Mouse (Mus musculus) gastrocnemius, adult 8-10 months (tissue): ENCODE measurements around the gene Ttll11. TPM values are rescaled to one million over a fixed set of nuclear protein-coding genes. Genes with fewer than 3 reads are reported as not detected.

ENCODE experiments used
- DNase-seq, 2 experiments: peaks; one replicate each; pipeline ENCODE4 v3.0.0; 2022; ENCODE audit warnings: low spot score in 2 of 2
- total RNA-seq, 4 experiments: library from RNA; stranded (reverse); gene quantifications; 2 replicates each; pipeline ENCODE4 v1.2.4; 2022

The Ttll11 gene
- total RNA-seq, 4 experiments from 2014 or later: 2.0 to 3.2 (median 2.5) TPM

- no peak for DNase-seq
These were observed 121.4 kb downstream of the Ttll11 start for GRCm38 (mm10) chr2:35858281-35858680.

GRCm38 (mm10) chr2:35856901-35857300 is 122.8 kb downstream of the Ttll11 start:
- no peak for DNase-seq

DNA sequence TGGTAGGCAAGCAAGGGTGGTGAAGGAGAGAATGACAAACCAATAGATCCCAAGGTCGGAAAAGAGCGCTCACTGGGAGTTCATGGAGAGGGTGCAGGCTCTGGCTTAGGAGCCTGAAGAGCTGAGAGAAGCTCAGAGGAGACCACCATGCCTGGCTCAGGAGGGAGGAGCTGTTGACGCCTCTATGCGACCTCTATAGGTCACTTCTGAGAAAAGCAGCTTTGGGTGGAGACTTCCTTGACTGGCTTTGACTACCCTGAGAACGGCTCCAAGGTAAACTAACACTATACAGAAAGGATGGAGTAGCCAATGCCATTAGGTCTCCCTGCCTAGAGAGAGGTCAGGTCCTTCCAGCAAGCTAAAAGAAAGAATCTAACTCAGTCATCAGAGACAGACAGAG is 124.8 kb downstream of the Ttll11 start:
- DNase-seq: no peak

- DNase-seq: no peak
These were observed 126.7 kb downstream of the Ttll11 start for GRCm38 (mm10) chr2:35852971-35853370.

- DNase-seq: no peak
These were observed 127.6 kb downstream of the Ttll11 start for GRCm38 (mm10) chr2:35852164-35852509.

DNA sequence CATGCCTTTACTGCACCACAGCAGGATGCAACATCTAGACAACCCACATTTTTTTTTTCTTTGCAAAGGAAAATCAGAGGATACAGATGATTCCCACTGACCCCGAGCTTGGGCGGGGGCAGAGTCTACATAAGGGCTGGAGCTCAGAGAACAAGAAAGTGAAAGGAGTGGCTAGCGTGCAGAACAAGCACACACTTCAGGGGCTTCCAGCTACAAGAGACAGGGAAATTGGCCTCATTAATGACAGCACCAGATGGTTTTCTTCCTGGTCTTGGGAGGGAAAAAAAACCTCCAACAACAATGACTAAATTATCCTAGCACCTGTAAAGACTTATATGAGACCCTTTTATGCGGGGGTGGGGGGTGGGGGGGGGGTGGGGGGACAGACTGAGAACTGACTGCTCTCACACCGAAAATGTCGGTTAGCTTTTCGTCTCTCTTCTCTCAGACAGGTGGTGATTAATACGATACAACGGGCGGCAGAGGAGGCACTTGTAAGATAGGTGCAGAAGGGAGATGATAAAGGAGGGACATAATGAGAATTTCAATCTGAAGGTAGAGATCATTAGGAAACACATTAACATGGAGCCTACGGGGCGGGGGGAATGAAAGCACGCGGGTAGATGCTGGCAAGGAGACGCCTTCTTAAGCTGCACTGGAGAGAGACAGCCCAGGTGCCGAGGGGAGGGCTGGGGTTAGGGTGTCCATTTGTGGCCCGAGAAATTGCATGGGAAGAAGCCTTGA is 128.1 kb downstream of the Ttll11 start:
- DNase-seq: no peak

GRCm38 (mm10) chr2:35849632-35850230 is 130.0 kb downstream of the Ttll11 start:
- DNase-seq: no peak

- no peak for DNase-seq
These were observed 133.9 kb downstream of the Ttll11 start for GRCm38 (mm10) chr2:35845611-35846504.

DNA sequence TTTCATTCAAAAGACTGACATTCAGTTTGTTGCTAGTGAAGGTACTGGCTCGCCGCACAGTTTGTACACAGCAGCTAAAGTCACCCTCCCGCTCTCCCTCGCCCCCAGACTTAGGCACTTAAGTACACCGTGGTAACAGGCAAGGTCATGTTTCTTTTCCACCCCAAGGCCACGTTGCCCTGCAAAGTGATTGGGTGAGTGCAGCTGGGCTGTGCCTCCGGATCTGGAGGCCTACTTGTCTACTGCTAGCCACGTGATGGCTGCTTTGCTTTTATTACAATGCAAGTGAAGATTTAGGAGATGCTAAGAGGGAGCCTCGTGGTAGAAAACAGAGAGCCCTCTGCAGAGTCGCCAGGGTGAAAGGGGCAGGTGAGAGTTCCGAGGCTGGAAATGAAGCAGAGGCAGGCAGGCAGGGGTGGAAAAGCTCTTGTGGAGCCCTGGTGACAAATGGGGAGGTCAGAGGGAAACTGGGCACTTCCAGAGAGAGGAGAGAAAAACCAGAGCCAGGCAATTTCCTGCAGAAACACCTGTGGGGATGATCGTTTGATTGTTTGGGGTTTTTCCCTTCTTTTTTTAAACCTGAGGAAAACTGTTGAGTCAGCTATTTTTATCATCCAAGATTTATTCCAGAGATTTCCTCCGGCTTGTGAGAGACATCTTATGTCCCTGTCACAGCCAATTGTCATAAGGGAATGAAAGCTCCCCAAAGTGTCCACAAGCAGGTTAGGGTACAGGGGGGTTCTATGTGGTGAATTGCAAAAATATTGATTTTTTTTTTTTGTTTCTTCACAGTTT is 135.6 kb downstream of the Ttll11 start:
- DNase-seq: no peak

GRCm38 (mm10) chr2:35842780-35843474 is 136.8 kb downstream of the Ttll11 start:
- DNase-seq: no peak

- no peak for DNase-seq
These were observed 137.8 kb downstream of the Ttll11 start for GRCm38 (mm10) chr2:35841841-35842420.

DNA sequence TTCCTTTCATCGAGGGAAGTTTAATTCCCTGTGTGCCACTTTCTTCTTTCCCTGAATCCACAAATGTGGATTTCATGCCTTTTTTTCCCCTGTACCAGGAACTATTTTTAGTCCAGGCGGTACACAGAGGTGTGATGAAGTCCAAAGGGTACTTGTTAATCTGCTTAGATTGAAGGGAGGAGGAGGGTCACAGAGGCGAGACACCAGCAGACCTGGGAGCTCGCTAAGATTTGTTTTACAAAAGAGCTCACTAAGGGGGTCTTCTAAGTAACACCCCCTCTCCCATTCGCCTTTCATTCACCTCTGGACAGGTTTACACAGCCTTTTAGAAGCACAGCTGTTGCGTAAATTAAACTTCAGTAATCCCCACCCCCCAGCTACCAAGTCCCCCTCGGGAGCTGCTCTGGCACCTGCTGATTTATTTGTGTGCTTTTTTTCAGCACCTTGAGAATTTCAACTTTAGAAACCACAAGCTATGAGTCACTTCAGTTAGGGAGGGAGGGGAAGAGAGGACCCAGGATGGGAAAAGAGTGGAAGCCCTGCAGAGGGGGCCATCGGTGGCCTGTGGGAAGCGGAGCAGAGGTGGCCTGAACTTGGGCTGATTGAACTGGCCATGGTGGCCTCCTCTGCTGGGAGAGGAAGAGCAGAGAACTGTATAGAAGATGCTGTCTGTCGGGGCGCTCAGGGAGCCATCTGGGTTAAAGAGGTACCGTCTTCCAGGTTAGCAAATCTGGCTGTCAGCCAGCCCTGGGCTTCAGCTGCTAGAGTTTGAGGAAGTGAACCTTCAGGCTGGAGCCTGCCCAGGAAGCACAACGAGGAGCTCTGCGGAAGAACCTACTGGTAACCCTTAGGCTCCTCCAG is 138.5 kb downstream of the Ttll11 start:
- DNase-seq: no peak

DNA sequence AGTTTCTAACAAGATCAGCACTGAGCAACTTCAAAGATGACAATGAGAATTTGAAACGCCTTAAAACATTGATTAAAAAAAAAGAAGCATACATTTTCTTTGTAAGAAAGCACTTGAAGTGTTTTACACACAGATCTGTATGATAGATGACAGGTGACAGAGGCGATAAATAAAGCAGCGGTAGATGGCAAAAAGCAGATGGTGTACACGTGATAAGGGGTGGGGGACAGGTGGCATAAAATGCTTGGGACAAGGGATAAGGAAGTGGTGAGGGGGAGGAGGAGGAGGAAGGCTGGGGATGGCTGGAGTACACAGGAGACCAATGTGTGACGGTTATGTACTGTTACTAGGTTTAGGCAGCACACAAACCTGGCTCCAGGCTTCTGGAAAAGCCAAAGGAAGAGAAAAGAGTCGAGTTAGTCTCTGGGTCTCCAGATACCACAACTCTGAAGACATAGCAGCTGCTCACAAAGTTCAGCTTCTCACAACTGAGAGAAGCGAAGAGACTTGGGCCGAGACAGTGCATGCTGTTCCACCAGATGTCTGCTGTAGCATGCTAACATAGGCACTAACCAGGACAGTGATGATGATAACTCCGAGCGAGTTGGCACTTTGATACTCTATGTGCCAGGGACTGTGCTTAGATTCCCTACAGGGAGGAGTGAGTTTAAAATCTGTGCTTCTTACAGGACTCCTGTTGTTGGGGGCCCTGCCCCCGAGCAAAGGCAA is 140.8 kb downstream of the Ttll11 start:
- no peak for DNase-seq

GRCm38 (mm10) chr2:35834198-35834913 is 145.4 kb downstream of the Ttll11 start:
- DNase-seq: no peak

- DNase-seq: no peak
These were observed 146.2 kb downstream of the Ttll11 start for GRCm38 (mm10) chr2:35833546-35833945.

- no peak for DNase-seq
These were observed 146.8 kb downstream of the Ttll11 start for GRCm38 (mm10) chr2:35832742-35833425.

DNA sequence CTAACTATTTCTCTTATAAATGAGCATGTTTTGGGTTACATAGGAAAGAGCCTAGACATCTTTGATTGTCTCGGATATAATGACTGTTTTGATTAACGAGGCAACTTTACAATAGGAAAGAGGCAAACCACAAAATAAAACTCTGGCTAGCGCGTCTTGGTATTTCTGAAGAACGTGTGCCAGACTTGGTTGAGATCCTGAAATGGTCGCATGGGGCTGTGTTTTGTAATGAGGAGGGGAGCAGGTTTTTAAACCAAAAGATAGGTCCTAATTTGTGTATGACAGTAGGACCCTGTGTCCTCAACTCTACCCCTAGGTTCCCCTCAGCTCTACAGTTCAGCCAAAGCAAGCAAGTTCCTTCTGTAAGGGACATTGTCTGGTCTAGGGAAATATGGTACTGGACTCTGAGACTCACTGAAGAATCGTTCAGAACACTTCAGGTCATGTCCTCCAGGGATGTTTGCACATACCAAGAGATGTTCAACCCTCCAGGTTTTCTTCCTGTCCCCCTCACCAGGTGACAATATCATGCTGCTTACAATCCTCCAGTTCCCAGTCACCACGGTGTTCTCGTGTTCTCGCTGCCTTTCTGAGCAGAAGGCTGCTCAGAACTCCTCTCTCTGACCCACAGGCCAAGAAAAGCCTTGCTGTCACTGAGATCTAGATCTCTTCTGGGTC is 147.7 kb downstream of the Ttll11 start:
- no peak for DNase-seq
